9 mouse cellular contexts compared by ENCODE assay signal in genomic region chr6:15987334-15987733, GRCm38 (mm10).
DNase-seq lines count a peak whose midpoint lies in the region; ATAC-seq and TF ChIP-seq lines count a peak whose summit lies in the region.
"Had no signal": no experiment of that assay in that cellular context is flagged by ENCODE, and none has a peak within 500 bp of the region (broad histone marks: within the 10 kb centered on the region; RNA-seq: fewer than 3 reads in every experiment).

No protein-coding gene starts in this region.

- H3K4me2 ChIP-seq in kidney, postnatal 0 days (ENCODE audit: low read length): no peak overlapping the region
- no peak overlapping the region for H3K4me2 ChIP-seq in kidney, embryonic 15.5 days
- H3K4me2 ChIP-seq: heart, embryonic 13.5 days had no signal

- no peak overlapping the region for H3K27ac ChIP-seq in kidney, postnatal 0 days
- H3K27ac ChIP-seq in kidney, embryonic 15.5 days: no peak overlapping the region
- H3K27ac ChIP-seq: heart, embryonic 13.5 days had no signal

- H3K9me3 ChIP-seq in kidney, postnatal 0 days (replicated peaks; ENCODE audit: low read length): no peaks in the 10 kb centered on the region
- no peaks in the 10 kb centered on the region for H3K9me3 ChIP-seq in kidney, embryonic 15.5 days (replicated peaks)
- H3K9me3 ChIP-seq: heart, embryonic 13.5 days had no signal

- no peak for TF ChIP-seq CTCF in kidney, postnatal 0 days (IDR thresholded peaks at IDR 0.05; ENCODE audit: low read depth)

- ATAC-seq in kidney, postnatal 0 days (replicated peaks; ENCODE audit: low FRiP score, low read depth): no peak
- ATAC-seq in kidney, embryonic 15.5 days (replicated peaks; ENCODE audit: low FRiP score): no peak

- H3K4me3 ChIP-seq in kidney, postnatal 0 days (replicated peaks; ENCODE audit: low read depth, low read length): no peak overlapping the region
- H3K4me3 ChIP-seq in kidney, embryonic 15.5 days (replicated peaks): no peak overlapping the region
- H3K4me3 ChIP-seq: heart, embryonic 13.5 days had no signal

- no peaks in the 10 kb centered on the region for H3K36me3 ChIP-seq in kidney, postnatal 0 days (ENCODE audit: insufficient read depth, low read length)
- H3K36me3 ChIP-seq in kidney, embryonic 15.5 days: no peaks in the 10 kb centered on the region
- H3K36me3 ChIP-seq: heart, embryonic 13.5 days had no signal

- peak; percentile 22 for DNase-seq in adrenal gland, postnatal 10 days
- DNase-seq in adrenal gland, postnatal 14 days: no peak
- peak; percentile 16 for DNase-seq in kidney, postnatal 0 days (ENCODE audit: low spot score)
- peak; percentile 2 for DNase-seq in urinary bladder, postnatal 25 days (ENCODE audit: low spot score)
- no peak for DNase-seq in urinary bladder, adult 18-20 months (ENCODE audit: low spot score in 2 of 2)
- DNase-seq in thymus, postnatal 0 days (ENCODE audit: low spot score): no peak
- DNase-seq in lung, postnatal 10 days: no peak

- WGBS in kidney, postnatal 0 days: 35% methylated on average over 5 of the region's 5 CpGs
- 43% methylated on average over 5 of the region's 5 CpGs for WGBS in kidney, embryonic 15.5 days

- no peaks in the 10 kb centered on the region for H3K4me1 ChIP-seq in kidney, postnatal 0 days (replicated peaks; ENCODE audit: insufficient read depth, low read length)
- no peaks in the 10 kb centered on the region for H3K4me1 ChIP-seq in kidney, embryonic 15.5 days
- H3K4me1 ChIP-seq: heart, embryonic 13.5 days had no signal

- H3K27me3 ChIP-seq in kidney, postnatal 0 days (ENCODE audit: insufficient read depth, low read length): no peaks in the 10 kb centered on the region
- no peaks in the 10 kb centered on the region for H3K27me3 ChIP-seq in kidney, embryonic 15.5 days
- H3K27me3 ChIP-seq: heart, embryonic 13.5 days had no signal

- no peak overlapping the region for H3K9ac ChIP-seq in kidney, postnatal 0 days (ENCODE audit: low read depth, low read length)
- H3K9ac ChIP-seq in kidney, embryonic 15.5 days: no peak overlapping the region
- H3K9ac ChIP-seq: heart, embryonic 13.5 days had no signal

Comparison
In these comparisons a context has a peak if more than half of its experiments do, and no peak if none do; other contexts are left out.
1. DNase-seq: peak in adrenal gland, postnatal 10 days (single experiment), kidney, postnatal 0 days (single experiment) and urinary bladder, postnatal 25 days (single experiment); none in adrenal gland, postnatal 14 days (single experiment), urinary bladder, adult 18-20 months (0 of 2), thymus, postnatal 0 days (single experiment) and lung, postnatal 10 days (single experiment).